Mouse (Mus musculus) forebrain, postnatal 0 days (tissue): ENCODE results near the gene Fstl1. TPM values are rescaled to one million over a fixed set of nuclear protein-coding genes. Genes with fewer than 3 reads are reported as not detected.

ENCODE experiments used
- ATAC-seq: fragments of 200-750 bp; cut with Nextera tagmentation; 2 replicates; pipeline ENCODE4 v1.8.0; 2017; ENCODE audit warnings: mild to moderate bottlenecking, moderate library complexity
- DNase-seq: peaks from one replicate; pipeline ENCODE4 v3.0.0-alpha.2; 2015
- H3K27ac ChIP-seq: fragments of 300-500 bp; sonication (generic); 2 replicates; pipeline ENCODE4 v1.5.1; 2014; ENCODE audit warnings: low read depth, mild to moderate bottlenecking, antibody characterized with exemption, low read length, moderate library complexity, mixed read lengths
- H3K27me3 ChIP-seq: fragments of 300-500 bp; sonication (generic); 2 replicates; pipeline ENCODE4 v1.6.1; 2014; ENCODE audit warnings: mild to moderate bottlenecking, low read length, mixed read lengths; ENCODE audit not compliant: insufficient read depth
- H3K36me3 ChIP-seq: fragments of 300-500 bp; sonication (generic); 2 replicates; pipeline ENCODE4 v1.6.1; 2014; ENCODE audit warnings: mild to moderate bottlenecking, moderate library complexity; ENCODE audit not compliant: insufficient read depth
- H3K4me1 ChIP-seq: fragments of 300-500 bp; sonication (generic); 2 replicates; pipeline ENCODE4 v1.6.1; 2014; ENCODE audit warnings: antibody characterized with exemption; ENCODE audit not compliant: insufficient read depth
- H3K4me2 ChIP-seq: fragments of 300-500 bp; sonication (generic); 2 replicates; pipeline ENCODE4 v1.6.1; 2014; ENCODE audit warnings: low read depth, mild to moderate bottlenecking, moderate library complexity
- H3K4me3 ChIP-seq: fragments of 300-500 bp; sonication (generic); 2 replicates; pipeline ENCODE4 v1.5.1; 2014; ENCODE audit warnings: low read depth, low read length, mixed read lengths
- H3K9ac ChIP-seq: fragments of 300-500 bp; sonication (generic); 2 replicates; pipeline ENCODE4 v1.6.1; 2014; ENCODE audit warnings: mild to moderate bottlenecking
- H3K9me3 ChIP-seq: fragments of 300-500 bp; sonication (generic); 2 replicates; pipeline ENCODE4 v1.6.1; 2016; ENCODE audit warnings: low read length
- CTCF ChIP-seq: sonication (generic); IDR thresholded peaks from 2 replicates; pipeline ENCODE4 v1.5.1; 2016; ENCODE audit warnings: antibody characterized with exemption, control low read depth, low read depth
- WGBS: fragments of 180-500 bp; shearing (Covaris S2); extraction: QIAGEN DNeasy Blood & Tissue Kit; methylation state at CpG from one replicate; pipeline ENCODE4 v1.1.7; 2014; 5-methylcytosine and 5-hydroxymethylcytosine counted together
- polyA plus RNA-seq: library from polyadenylated mRNA; unstranded; fragments of >200 nt; fragmentation: Nextera tagmentation; extraction: Ambion mirVana; gene quantifications from 2 replicates; pipeline ENCODE4 v1.2.1, GENCODE M21; 2015
- total RNA-seq: library from RNA; depleted of rRNA; stranded (reverse); fragments of >200 nt; gene quantifications from 2 replicates; pipeline ENCODE4 v1.2.3, GENCODE M21; 2014

Gene Fstl1
- total and polyA plus RNA-seq, 2 experiments from 2014 or later, result 67.2 to 78.3 TPM

DNA sequence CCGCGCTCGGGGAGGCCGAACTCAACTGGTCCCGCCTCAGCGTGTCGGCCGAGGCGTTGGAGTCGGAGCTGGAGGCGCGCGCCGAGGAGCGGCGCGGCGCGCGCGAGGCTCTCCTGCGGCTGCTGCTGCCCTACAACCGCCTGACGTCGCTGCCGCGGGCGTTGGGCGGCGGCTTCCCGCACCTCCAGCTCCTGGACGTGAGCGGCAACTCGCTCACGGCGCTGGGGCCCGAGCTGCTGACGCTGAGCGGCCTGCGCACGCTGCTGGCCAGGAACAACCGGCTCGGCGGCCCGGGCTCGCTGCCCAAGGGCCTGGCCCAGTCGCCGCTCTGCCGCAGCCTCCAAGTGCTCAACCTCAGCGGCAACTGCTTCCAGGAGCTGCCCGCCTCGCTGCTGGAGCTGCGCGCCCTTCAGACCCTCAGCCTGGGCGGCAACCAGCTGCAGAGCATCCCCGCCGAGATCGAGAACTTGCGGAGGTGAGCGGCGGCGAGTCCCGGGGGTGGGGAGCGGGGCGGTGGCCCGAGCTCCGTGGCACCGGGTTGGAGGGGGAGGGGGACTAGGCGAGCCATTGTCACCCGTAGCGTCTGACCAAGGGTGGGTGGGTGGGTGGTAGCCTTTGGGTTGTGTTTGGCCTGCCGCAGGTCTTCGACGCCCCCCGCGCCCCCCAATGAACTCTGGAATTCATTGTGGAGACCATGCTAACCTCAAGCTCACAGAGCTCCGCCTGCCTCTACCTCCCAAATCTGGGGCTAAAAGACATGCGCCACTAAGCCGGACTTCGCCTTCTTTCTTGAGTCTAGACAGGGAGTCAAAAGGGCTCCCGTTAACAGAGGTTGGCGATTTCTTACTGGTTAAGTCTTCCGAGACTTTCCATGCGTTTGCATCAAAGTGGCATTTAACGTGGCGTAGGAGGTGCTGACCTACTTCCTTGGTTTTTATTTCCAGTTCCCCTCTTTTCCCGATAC, 92.1 kb downstream of the Fstl1 start:
- ATAC-seq (peak; percentile 76), DNase-seq (peak; percentile 52)
- Histone ChIP-seq H3K4me3 (peak overlapping the region; percentile 98), H3K4me2 (peak overlapping the region; percentile 72), H3K4me1 (peaks cover 22% of the 10 kb centered on the region), H3K36me3 (no peaks in the 10 kb centered on the region), H3K9ac (peak overlapping the region; percentile 95), H3K27ac (peak overlapping the region; percentile 100), H3K9me3 (no peaks in the 10 kb centered on the region), H3K27me3 (no peaks in the 10 kb centered on the region)
- TF ChIP-seq CTCF, result peak; percentile 13; the same call in 1 of the 2 replicates
- under 1% methylated on average over 81 of the region's 87 CpGs for WGBS

DNA sequence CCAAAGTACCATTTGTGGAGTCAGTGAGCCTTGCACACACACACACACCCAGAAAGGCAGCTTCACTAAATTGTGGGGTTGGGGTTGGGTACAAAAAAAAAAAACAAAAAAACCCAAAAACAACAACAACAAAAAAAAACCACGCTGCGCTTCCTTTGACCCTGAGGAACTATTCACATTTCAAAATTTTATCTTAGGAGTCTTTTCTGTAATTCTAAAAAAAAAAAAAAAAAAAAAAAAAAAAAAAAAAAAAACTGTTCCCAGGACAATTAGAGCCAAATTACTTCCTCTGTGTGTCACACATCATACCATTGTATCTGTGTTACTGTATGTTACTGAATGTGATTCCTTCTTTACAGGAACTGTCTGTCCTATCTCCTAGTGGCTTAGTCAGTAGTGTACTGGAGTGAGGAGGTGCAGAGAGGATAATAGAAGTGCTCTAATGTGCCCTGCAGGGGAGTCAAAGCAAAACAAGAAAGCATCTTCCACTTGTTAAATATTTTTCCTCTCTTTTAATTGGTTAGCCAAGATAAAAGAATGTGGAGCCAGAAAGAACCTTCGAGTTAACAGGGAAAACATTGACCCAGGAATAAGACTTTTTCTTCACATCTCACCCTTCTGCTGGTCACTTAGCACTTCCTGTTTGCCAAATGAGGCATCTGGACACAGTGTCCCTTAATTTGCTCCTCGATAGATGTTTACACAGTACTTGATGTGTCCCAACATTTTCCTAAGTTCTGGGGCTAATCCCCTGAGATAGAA, 93.0 kb downstream of the Fstl1 start:
- Histone ChIP-seq H3K9ac (peak overlapping the region; percentile 95), H3K9me3 (no peaks in the 10 kb centered on the region), H3K27me3 (no peaks in the 10 kb centered on the region), H3K27ac (peak overlapping the region; percentile 100; the same call in 1 of the 2 replicates), H3K4me1 (peaks cover 22% of the 10 kb centered on the region), H3K36me3 (no peaks in the 10 kb centered on the region), H3K4me3 (peak overlapping the region; percentile 98), H3K4me2 (peak overlapping the region; percentile 72)
- no peak for ATAC-seq
- TF ChIP-seq CTCF, result peak; percentile 30
- 18% methylated on average over 4 of the region's 4 CpGs for WGBS
- no peak for DNase-seq

DNA sequence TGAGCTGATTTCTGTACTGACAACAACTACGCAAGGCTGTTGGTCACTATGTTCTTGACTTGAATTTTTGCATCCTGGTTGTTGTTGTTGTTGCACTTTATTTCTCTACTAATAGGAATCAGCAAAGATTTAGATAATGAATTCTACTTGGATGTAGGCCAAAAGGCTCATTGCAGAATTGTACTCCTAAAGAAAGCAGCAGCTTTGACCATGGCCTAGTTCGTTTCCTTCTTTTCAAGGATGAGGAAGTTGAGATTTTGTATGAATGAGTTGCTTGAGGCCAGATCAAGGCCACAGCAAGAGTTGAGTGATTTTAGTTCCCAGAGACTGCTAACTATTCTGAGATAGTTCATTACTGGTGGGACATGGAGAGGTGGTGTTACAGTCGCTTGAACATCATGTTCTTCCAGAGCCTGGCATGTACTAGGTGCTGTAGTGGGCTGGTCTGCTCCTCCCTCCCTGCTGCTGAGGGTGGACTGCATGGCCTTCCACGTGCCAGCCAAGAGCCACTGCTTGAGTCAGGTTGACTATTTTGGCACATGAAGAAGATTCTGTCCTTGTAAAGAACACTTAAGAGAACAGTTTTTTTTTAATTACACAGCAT, 94.5 kb downstream of the Fstl1 start:
- 48% methylated on average over 4 of the region's 4 CpGs for WGBS
- H3K27me3 ChIP-seq, result no peaks in the 10 kb centered on the region
- no peak for TF ChIP-seq CTCF
- no peaks in the 10 kb centered on the region for H3K9me3 ChIP-seq
- H3K4me3 ChIP-seq, result no peak overlapping the region
- no peak overlapping the region for H3K27ac ChIP-seq
- H3K4me1 ChIP-seq, result peaks cover 22% of the 10 kb centered on the region
- H3K36me3 ChIP-seq, result no peaks in the 10 kb centered on the region
- ATAC-seq, result no peak
- no peak for DNase-seq
- H3K4me2 ChIP-seq, result peak overlapping the region; percentile 8; the same call in 1 of the 2 replicates
- no peak overlapping the region for H3K9ac ChIP-seq

DNA sequence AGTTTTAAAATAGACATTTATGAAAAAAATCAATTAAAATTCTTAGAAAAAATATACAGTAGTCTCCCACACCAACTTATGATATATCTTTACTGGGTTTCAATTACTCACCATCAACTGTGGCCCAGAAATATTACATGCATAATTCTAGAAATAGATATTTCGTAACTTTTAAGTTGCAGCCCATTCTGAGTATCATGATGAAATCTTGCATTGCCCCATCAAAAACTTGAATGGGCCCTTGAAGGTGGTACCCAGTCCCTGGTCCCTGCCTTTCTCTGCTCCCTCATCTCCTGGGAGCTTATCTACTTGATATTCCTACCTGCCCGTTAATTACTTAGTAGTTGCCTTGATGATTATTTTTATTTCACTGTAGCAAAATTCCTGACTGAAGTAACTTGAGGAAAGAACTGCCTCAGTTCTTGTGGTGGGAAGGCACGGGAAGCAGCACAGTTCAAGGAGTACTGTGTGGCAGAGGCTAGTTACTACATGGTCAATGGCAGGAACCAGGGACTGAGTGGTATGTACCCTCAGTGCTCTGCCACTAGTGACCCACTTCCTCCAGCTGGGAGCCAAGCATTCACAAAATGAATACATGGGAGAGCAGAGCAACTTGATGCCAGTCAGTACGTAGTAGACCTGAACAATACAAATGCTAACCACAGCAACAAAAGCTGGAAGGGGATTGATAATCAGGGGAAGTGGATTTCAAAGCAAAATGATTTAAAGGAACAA, 98.0 kb downstream of the Fstl1 start:
- DNase-seq, result no peak
- peak; percentile 25; the same call in 1 of the 2 replicates for ATAC-seq

DNA sequence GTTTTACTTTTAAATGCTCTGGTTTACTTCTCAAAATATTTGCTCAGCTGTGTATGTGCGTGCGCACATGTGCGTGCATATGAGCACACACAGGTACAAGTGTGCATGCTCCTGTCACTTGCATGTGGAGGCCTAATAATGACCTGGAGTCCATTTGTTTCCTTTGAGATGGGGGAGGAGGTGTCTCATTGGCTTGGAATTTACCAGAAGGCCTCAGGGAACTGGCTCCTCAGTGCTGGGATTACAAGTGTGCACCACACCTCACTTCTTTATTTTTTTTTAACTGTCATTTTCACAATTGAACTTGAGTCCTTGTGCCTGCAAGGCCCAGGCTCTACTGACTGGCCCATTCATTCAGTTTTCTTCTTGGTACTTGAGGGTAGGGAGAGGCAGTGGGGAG, 100.7 kb downstream of the Fstl1 start:
- H3K9me3 ChIP-seq, result no peaks in the 10 kb centered on the region
- H3K27me3 ChIP-seq, result no peaks in the 10 kb centered on the region
- ATAC-seq (no peak), DNase-seq (no peak)
- 97% methylated on average over 3 of the region's 3 CpGs for WGBS
- H3K4me1 ChIP-seq, result no peaks in the 10 kb centered on the region
- no peak for TF ChIP-seq CTCF
- peaks cover 40% of the 10 kb centered on the region for H3K36me3 ChIP-seq
- no peak overlapping the region for H3K4me2 ChIP-seq
- no peak overlapping the region for H3K4me3 ChIP-seq
- no peak overlapping the region for H3K9ac ChIP-seq
- H3K27ac ChIP-seq, result no peak overlapping the region

More for the DNA sequence above, 98.0 kb downstream of the Fstl1 start:
- TF ChIP-seq CTCF, result no peak
- Histone ChIP-seq H3K4me1 (peaks cover 21% of the 10 kb centered on the region), H3K27ac (no peak overlapping the region), H3K9me3 (no peaks in the 10 kb centered on the region), H3K9ac (no peak overlapping the region), H3K4me3 (no peak overlapping the region), H3K4me2 (no peak overlapping the region), H3K36me3 (peaks cover 17% of the 10 kb centered on the region; the same call in 1 of the 2 replicates), H3K27me3 (no peaks in the 10 kb centered on the region)
- WGBS, result 77% methylated on average over 4 of the region's 4 CpGs

DNA sequence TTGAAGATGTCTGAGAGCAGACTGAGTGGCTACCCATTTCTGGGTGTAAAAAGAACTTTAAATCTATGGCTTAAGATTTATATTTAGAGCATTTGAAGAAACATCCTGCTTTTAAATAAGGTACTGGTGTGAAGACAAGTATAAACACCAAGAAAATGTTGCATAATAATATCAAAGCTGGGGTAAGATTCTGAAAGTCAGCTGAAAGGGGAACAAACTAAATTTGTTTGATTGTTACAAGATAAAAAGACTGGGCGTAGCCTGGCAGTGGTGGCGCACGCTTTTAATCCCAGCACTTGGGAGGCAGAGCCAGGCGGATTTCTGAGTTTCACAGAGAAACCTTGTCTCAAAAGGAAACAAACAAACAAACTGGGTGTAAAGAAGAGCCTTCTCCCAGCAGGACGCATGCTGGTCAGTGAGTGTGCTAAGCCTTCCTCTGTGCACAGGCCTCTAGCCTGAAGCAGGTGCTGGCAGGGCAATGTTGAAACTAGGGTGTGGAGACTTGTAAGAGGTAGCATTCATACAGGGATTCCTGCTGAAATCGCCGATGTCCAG, 102.4 kb downstream of the Fstl1 start:
- WGBS, result 81% methylated on average over 7 of the region's 7 CpGs
- Histone ChIP-seq H3K36me3 (peaks cover 51% of the 10 kb centered on the region), H3K27me3 (no peaks in the 10 kb centered on the region), H3K4me1 (no peaks in the 10 kb centered on the region), H3K27ac (no peak overlapping the region), H3K4me2 (no peak overlapping the region), H3K4me3 (no peak overlapping the region), H3K9me3 (no peaks in the 10 kb centered on the region), H3K9ac (no peak overlapping the region)
- ATAC-seq (no peak), DNase-seq (no peak)
- no peak for TF ChIP-seq CTCF
